Mouse (Mus musculus) thymus, adult 2 months (tissue): Measurements from ENCODE around the gene Plekha6. TPM values are rescaled to one million over a fixed set of nuclear protein-coding genes. Genes with fewer than 3 reads are reported as not detected.

ENCODE experiments used
- DNase-seq: peaks from one replicate; pipeline ENCODE4 v3.0.0; 2021
- H3K27ac ChIP-seq: fragments of 200-500 bp; 2 replicates; pipeline ENCODE4 v1.5.1; 2012; ENCODE audit warnings: low read length, control low read depth; ENCODE audit not compliant: control insufficient read depth, insufficient read depth
- H3K27me3 ChIP-seq: fragments of 200-500 bp; 2 replicates; pipeline ENCODE4 v1.6.1; 2012; ENCODE audit warnings: mild to moderate bottlenecking, low read length, moderate library complexity, mixed read lengths; ENCODE audit not compliant: control insufficient read depth, insufficient read depth
- H3K36me3 ChIP-seq: fragments of 200-500 bp; 2 replicates; pipeline ENCODE4 v1.6.1; 2012; ENCODE audit warnings: mild to moderate bottlenecking, low read length, moderate library complexity; ENCODE audit not compliant: control insufficient read depth, insufficient read depth
- H3K4me1 ChIP-seq: fragments of 200-500 bp; replicated peaks from 2 replicates; pipeline ENCODE4 v1.6.1; 2012; ENCODE audit warnings: low read length; ENCODE audit not compliant: control insufficient read depth, insufficient read depth
- H3K4me3 ChIP-seq: fragments of 200-500 bp; 2 replicates; pipeline ENCODE4 v1.5.1; 2012; ENCODE audit warnings: mild to moderate bottlenecking, low read length, control low read depth, moderate library complexity; ENCODE audit not compliant: control insufficient read depth, insufficient read depth
- CTCF ChIP-seq: fragments of 200-500 bp; IDR thresholded peaks from 2 replicates; pipeline ENCODE4 v1.5.1; 2012; ENCODE audit warnings: mild to moderate bottlenecking, control low read depth, low read length, moderate library complexity, borderline replicate concordance; ENCODE audit not compliant: control insufficient read depth, poor library complexity, insufficient read depth; ENCODE audit errors: extremely low read depth
- POLR2A ChIP-seq: fragments of 200-500 bp; IDR thresholded peaks from 2 replicates; pipeline ENCODE4 v1.6.1; 2012; ENCODE audit warnings: mild to moderate bottlenecking, low read length, control low read depth, moderate library complexity; ENCODE audit not compliant: control insufficient read depth, poor library complexity, insufficient read depth; ENCODE audit errors: extremely low read depth
- WGBS: fragments of 180-500 bp; shearing (Covaris S2); methylation state at CpG from one replicate; pipeline ENCODE4 v1.1.7; 2018; 5-methylcytosine and 5-hydroxymethylcytosine counted together
- polyA plus RNA-seq: library from polyadenylated mRNA; depleted of rRNA; stranded (reverse); fragments of >200 nt; gene quantifications from 2 replicates; pipeline ENCODE4 v1.2.3, GENCODE M21; 2012

Gene Plekha6
- polyA plus RNA-seq, 1 experiment, result 9.4 TPM

GRCm38 (mm10) chr1:133210766-133211165, 46.8 kb downstream of the Plekha6 start:
- Histone ChIP-seq H3K4me3 (no peak overlapping the region), H3K27me3 (no peaks in the 10 kb centered on the region), H3K4me1 (no peaks in the 10 kb centered on the region), H3K27ac (no peak overlapping the region), H3K36me3 (no peaks in the 10 kb centered on the region)
- TF ChIP-seq POLR2A (no peak), CTCF (no peak)
- WGBS, result 95% methylated on average over 7 of the region's 7 CpGs
- no peak for DNase-seq

GRCm38 (mm10) chr1:133212273-133212672, 48.3 kb downstream of the Plekha6 start:
- Histone ChIP-seq H3K27ac (no peak overlapping the region), H3K36me3 (no peaks in the 10 kb centered on the region), H3K4me3 (no peak overlapping the region), H3K27me3 (no peaks in the 10 kb centered on the region), H3K4me1 (no peaks in the 10 kb centered on the region)
- WGBS, result 87% methylated on average over 4 of the region's 4 CpGs
- no peak for DNase-seq
- TF ChIP-seq CTCF (no peak), POLR2A (no peak)

- DNase-seq, result no peak
- Histone ChIP-seq H3K27ac (no peak overlapping the region), H3K4me3 (no peak overlapping the region), H3K4me1 (no peaks in the 10 kb centered on the region), H3K27me3 (no peaks in the 10 kb centered on the region), H3K36me3 (no peaks in the 10 kb centered on the region)
- 93% methylated on average over 7 of the region's 7 CpGs for WGBS
- no peak for TF ChIP-seq CTCF
- TF ChIP-seq POLR2A, result no peak
Measured at GRCm38 (mm10) chr1:133213098-133213497, 49.1 kb downstream of the Plekha6 start.

- no peaks in the 10 kb centered on the region for H3K4me1 ChIP-seq
- H3K4me3 ChIP-seq, result no peak overlapping the region
- WGBS, result 96% methylated on average over 4 of the region's 4 CpGs
- no peaks in the 10 kb centered on the region for H3K36me3 ChIP-seq
- no peak for TF ChIP-seq POLR2A
- TF ChIP-seq CTCF, result no peak
- no peaks in the 10 kb centered on the region for H3K27me3 ChIP-seq
- DNase-seq, result no peak
- no peak overlapping the region for H3K27ac ChIP-seq
Measured at GRCm38 (mm10) chr1:133213901-133214300, 49.9 kb downstream of the Plekha6 start.

- WGBS, result 80% methylated on average over 7 of the region's 7 CpGs
- Histone ChIP-seq H3K36me3 (no peaks in the 10 kb centered on the region), H3K27ac (no peak overlapping the region), H3K27me3 (no peaks in the 10 kb centered on the region), H3K4me1 (no peaks in the 10 kb centered on the region), H3K4me3 (no peak overlapping the region)
- no peak for DNase-seq
- no peak for TF ChIP-seq POLR2A
- TF ChIP-seq CTCF, result no peak
Measured at GRCm38 (mm10) chr1:133214672-133215359, 50.8 kb downstream of the Plekha6 start.

GRCm38 (mm10) chr1:133215360-133215700, 51.3 kb downstream of the Plekha6 start:
- H3K4me1 ChIP-seq, result no peaks in the 10 kb centered on the region
- no peak overlapping the region for H3K4me3 ChIP-seq
- WGBS, result 98% methylated on average over 3 of the region's 3 CpGs
- DNase-seq, result no peak
- H3K27me3 ChIP-seq, result no peaks in the 10 kb centered on the region
- H3K36me3 ChIP-seq, result no peaks in the 10 kb centered on the region
- TF ChIP-seq CTCF (no peak), POLR2A (no peak)
- no peak overlapping the region for H3K27ac ChIP-seq

GRCm38 (mm10) chr1:133215753-133216152, 51.7 kb downstream of the Plekha6 start:
- 91% methylated on average over 10 of the region's 10 CpGs for WGBS
- Histone ChIP-seq H3K27me3 (no peaks in the 10 kb centered on the region), H3K4me1 (no peaks in the 10 kb centered on the region), H3K36me3 (no peaks in the 10 kb centered on the region), H3K27ac (no peak overlapping the region), H3K4me3 (no peak overlapping the region)
- TF ChIP-seq POLR2A (no peak), CTCF (no peak)
- DNase-seq, result no peak
